Mouse (Mus musculus): ENCODE results near the gene Gpsm3. TPM values are rescaled to one million over a fixed set of nuclear protein-coding genes. Genes with fewer than 3 reads are reported as not detected.

Gpsm3 gene
- polyA plus RNA-seq, 1 experiment, result 9.5 TPM

DNA sequence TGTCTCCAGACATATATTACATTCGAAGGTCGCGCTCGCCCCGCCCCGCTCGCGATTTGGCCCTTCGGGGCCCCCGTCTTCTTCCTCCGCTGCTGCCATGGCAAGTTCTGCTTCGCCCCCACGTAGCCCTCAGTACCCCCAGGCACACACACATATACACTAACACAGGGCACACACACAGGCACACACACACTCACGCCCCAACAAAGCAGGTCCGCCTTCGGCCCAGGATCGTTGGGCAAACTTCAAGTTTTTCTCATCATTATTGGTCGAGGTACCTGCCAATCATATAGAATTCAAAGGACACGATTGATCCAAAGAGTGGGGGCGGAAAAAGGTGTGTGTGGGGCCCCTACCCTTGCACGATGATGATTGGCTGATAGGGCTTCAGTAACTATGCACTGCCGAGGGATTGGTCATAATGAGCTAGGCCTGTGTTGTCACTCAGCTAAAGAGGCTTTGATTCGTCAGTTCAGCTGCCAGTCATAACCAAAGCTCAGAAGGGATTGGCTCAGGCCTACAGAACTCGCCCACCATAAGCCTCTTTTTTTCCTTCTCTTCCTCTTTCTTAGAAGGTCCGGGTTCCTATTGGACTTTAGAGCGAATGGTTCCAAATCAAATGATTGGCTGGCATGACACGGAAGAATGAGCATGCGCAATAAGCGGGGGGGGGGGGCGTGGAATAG lies 13.9 kb downstream of the Gpsm3 start, which contains the start of gene Rnf5:
Gene Rnf5, minus strand, starts transcription at position 316 of the 686 bp plus-strand sequence.
- peak; percentile 77 for DNase-seq (ENCODE audit: low spot score)

DNA sequence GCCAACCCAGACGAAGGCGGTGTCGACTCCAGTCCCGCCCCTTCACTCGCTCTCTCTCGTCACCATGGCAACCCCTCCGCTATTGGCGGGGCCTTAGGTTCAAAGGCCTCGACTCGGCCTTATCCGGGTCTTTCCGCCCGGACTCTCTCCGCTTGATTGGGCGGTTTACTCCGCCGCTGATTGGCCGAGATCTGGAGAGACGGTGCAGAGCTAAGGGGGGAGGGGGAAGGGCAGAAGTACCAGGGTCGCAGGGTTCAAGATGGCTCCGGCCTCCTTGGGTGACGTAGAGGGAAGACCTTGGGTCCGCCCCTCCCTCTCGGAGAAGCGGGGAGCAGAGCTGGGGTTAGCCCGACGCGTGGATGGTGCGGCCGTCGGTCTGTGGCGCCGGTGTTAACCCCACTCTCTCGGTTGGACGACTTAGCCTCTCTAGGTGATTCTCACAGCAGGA lies 14.5 kb downstream of the Gpsm3 start, which contains the start of gene Agpat1:
Gene Agpat1, plus strand, starts transcription at position 202 of the 448 bp plus-strand sequence.
- DNase-seq (ENCODE audit: low spot score), result peak; percentile 82

DNA sequence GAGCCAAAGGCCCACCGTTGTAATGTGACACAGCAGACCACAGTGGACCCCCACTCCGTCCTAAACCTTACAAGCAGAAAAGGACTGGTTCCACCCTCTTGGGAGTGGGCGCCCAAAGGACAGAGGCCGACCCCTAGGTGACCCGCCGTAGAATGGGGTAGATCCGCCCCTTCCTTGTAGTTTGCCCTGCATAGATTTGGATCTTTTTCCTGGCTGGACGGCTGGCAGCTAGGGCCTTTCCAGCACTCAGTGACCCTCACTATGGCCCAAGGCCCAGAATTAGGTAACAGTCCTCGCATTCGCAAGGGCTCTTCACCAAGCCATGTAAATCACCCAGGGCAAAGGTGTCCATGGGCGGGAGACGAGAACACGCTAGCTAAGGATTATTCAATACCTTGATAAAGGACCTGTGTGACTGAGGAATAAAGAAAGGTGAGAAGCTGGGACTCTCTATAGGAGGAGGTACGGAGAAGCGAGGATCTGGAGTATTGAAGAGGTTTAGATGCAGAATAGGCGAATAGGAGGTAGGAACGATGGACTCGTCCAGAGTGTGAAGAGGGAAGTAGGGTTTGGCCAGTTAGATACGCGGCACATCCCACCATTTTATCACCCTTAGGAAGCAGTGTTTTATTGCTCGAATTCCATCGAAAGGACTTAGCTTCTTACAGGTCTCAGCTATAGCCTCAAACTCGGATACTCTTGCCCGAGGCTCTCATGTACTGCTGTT lies 15.1 kb downstream of the Gpsm3 start:
- no peak for DNase-seq (ENCODE audit: low spot score)

DNA sequence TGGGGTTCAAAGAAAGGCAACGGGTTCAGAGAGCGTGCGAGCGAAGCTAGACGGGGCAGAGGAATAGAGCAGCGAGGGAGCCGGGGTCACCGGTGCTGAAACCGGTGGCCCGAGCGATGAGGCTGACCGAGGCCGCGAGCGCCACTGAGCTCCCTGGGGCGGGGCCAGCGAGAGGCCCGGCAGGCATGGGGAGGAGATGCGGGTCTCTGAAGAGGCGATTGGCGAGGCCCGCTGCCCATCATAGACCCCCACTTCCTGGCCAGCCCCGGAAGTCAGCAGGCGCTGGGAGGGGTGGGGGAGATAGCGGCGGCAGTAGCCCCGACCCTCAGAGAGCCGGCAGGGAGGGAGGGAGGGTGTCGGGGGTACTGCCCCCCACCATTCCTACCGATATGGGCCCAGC lies 16.0 kb downstream of the Gpsm3 start:
- DNase-seq (ENCODE audit: low spot score), result peak; percentile 94

DNA sequence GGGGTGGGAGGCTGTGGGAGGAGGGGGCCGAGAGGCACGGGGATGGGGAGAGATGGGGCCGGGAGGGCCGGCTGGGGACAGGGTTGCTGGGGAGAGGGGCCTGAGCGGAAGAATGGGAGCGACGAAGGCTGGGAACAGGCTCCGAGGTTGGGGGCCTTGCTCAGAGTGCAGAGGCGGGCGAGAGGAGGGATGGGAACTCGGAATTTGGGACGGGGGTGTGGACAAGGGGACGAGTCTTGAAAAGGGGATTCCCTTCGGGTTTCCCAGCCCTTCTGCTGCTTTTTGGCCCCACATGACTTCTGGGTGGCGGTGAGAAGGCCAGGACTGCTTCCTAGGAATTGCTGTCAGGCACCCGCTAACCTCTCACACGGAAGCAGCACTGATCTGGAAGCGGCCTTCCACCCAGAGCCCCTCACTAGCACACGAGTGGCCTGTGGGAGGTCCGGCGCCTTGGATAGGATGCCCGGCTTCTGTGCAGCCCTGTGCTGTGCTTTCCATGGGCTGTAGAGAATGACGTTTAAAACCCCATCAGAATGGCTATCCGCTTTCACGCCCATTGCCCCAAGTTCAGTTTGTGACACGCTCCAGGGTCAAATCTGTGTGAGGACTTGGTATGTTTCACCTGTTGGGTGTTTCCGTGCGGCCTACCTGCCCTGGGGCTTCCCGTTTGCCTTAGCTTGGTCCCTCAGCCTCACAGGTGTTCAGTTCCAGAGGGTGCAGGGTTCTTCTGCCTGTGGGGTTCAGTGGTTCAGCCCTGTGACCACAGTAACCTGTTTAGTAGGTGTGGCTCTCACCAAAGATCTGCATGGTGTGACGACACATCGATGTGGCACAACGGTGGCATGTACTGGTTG lies 16.8 kb downstream of the Gpsm3 start:
- no peak for DNase-seq (ENCODE audit: low spot score)

DNA sequence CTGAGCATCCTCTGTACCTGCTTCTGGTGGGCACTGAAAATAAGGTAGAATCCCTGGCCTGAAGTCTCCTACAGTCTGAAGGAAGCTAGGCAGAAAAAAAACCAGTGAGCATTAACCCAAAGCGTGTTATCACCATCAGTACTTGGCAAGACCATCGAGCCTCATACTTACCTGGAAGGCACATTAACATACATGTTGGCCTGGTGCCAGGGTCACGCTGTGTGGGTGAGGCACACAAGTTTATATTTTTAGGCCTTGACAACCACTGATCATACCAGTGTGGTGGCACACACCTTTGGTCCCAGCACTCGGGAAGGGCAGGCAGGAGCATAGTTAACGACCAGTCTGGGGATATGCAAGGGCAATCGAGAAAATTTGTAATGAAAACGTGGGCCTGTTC lies 18.4 kb downstream of the Gpsm3 start:
- DNase-seq (ENCODE audit: low spot score), result no peak

DNA sequence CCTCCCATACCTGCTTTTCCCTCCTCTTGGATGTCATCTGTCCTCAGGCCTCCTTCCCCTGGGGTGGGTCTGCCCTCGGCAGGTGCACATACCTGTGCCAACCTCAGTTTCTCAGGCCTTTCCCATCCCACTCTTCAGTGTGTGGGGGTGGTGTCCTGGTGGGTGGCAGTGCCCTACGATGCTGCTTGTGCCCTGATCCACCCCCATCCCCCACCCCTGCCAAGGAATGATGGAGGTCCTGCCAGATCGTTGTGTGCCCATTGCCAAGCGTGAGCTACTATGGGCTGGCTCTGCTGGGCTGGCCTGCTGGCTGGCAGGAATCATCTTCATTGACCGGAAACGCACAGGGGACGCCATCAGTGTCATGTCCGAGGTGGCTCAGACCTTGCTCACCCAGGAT lies 21.4 kb downstream of the Gpsm3 start:
- DNase-seq (ENCODE audit: low spot score), result no peak

DNA sequence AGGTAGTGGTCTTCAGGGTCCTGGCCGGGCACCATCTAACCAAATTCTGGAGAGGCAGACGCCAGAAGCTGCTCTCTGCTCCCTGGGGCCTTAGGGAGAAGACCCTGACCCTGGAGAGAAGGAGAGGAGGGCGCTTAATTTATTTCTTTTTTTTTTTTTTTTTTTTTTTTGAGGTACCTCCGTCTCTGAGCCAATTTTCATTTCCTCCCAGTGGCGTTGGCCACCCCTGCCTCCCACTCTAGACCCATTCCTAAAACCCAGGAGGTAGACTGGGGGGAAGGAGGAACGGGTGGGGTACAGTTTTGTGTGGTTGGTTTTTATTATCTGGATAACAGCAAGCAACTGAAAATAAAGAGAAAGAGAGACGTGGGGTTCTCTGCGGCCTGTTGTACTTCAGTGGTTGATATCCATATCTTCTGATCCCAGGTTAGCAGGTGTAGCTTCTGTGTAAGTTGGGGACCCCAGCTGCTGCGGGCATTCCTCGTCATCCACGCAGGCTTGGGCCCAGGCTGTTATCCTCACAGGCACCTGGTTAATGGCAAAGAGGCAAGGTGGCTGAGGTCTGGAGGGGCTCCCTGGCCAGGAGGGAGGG lies 23.5 kb downstream of the Gpsm3 start:
- no peak for DNase-seq (ENCODE audit: low spot score)

DNA sequence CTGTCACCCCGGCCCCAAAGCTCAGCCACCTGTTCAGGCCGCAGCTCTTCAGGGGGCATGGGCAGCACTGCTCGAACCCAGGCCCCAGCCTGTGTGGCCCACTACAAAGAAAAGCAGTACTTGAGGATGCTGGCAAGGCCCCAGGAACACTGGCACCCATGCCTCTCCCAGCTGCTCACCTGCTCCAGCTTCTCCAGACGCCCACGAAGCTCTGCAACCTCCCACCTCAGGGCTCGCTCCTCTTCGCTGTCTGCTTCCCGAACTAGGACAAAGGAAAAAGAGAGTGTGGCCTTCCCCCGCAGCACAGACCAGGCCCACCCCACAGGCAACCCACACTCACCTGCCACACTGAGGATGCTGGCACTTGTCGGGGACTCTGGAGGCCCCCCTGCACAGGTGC lies 24.2 kb downstream of the Gpsm3 start:
- no peak for DNase-seq (ENCODE audit: low spot score)

DNA sequence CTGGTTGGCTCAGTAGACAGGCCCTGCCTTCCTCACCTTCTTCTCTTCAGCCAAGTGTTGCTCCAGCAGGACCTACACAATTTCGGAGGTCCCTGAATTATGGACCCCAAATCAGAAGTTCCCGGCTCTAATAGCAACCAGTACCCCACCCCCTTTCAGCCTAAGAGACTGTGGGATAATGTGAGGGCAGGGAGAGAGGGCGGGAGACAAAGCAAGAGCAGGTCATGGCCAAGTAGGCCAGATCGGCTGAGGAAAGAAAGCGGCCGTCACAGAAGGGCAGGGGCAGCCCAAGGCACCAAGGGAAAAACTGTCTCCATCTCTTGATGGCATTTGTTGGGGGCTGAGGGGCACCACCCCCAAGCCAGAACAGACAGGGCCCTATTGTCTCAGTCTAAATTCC lies 26.3 kb downstream of the Gpsm3 start, which contains the start of gene Egfl8:
Gene Egfl8, minus strand, starts transcription at position 101 of the 400 bp plus-strand sequence.
- no peak for DNase-seq (ENCODE audit: low spot score)

DNA sequence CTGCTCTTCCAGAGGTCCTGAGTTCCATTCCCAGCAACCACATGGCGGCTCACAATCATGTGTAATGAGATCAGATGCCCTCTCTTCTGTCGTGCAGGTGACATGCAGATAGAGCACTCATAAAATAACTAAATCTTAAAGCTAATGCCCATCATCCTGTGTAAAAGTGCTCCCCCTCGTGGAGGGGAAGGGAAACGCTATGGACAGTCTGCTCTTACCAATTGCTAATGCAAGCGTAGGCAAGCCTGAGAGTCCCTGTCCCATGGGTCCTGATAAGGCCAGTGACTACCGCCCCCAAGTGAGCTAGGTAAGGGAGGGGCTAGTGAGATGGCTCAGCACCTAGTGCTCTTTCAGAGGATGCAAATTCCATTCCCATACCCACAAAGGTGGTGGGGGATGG lies 29.4 kb downstream of the Gpsm3 start:
- peak; percentile 38 for DNase-seq (ENCODE audit: low spot score)

DNA sequence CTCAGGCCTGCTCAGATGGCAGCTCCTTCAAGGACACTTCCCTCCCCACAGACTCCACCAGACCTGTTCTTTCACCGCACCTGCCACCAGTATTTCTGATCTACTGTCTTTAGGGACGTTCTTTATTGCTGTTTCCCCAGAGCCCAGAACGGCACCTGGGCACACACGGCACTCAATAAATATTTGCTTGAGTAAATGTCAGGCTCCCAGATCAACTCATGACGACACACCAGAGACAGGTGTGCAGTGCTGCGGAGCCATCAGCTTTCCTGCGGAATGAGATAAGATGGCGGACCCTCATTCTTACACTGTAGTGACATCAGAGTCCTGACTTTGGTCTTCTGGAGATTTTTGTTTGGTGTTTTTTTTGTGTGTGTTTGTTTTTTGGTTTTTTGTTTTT lies 31.4 kb downstream of the Gpsm3 start:
- no peak for DNase-seq (ENCODE audit: low spot score)

DNA sequence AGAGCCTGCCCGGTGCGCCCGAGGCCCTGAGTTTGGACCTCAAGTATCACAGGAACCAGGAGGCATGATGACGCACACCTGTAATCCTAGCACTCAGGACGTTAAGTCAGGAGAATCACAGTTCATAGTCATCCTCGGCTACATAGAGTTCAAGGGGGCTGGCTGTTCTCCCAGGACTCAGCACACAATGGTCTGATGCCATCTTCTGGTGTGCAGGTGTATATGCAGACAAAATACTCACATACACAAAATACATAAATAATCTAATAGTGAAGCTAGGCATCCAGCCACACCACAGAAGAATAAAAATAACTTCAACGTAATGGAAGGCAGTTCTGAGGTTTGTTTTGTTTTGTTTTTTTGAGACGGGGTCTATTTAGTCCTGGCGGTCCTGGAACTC lies 33.6 kb downstream of the Gpsm3 start:
- DNase-seq (ENCODE audit: low spot score), result no peak

DNA sequence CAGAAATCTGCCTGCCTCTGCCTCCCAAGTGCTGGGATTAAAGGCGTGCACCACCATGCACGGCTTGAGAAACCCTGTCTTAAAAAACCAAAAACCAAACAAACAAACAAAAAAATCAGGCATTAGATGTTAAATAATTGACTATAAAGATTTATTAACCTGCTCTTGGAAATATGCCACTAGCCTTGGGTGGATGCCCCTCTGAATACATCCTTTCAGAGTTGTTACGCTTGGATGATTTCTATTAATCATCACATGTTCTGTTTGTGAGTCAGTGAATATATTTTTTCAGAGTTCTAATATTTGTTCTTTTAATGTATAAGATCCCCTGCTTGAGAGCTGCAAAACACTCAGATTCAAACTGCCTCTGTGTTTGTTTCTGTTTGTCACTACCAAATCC lies 35.4 kb downstream of the Gpsm3 start:
- no peak for DNase-seq (ENCODE audit: low spot score)

DNA sequence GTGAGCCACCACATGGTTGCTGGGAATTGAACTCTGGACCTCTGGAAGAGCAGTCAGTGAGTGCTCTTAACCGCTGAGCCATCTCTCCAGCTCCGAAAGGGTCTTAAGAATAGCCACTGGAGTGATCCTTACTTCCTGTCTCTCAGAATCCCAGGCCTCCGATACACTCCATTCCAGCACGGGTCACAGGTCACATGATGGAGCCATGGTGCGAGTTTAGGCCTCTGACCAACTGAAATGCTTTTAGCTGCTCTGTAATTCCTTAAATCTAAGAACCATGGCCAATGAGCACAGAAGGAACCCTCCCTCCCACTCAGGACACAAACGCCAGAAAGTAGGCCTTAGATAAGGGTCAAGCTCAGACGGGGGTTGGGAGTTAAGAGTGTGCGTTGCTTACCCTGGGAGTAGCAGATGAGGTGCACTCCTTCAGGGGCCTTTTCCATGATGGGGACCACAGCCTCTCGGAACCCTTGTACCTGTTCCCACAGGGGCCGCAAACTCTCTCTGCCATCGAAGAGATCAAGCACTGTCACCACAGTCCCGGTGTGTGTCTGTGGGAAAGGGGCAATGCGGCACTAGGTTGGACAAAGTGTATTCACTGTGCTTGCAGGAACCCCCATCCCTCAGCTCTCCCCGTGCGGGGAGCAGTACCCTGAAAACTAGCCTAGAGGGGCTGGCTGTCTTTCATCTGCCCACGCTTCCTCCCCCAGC lies 36.6 kb downstream of the Gpsm3 start:
- peak; percentile 22 for DNase-seq (ENCODE audit: low spot score)

DNA sequence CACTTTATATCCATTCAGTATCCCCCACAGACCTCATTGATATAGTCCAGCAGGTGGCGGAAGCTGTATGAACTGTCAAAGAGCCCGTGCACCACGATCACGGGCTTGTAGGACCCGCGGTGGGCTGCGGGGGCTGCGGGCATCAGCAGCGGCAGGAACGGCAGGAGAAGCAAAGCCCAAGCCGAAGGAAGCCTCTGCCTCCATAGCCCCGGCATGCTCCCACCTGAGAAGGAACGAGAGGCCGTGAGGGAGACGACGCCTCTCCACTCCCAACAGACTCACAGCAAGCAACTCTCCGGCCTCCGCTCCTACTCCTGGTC lies 37.1 kb downstream of the Gpsm3 start:
- no peak for DNase-seq (ENCODE audit: low spot score)

DNA sequence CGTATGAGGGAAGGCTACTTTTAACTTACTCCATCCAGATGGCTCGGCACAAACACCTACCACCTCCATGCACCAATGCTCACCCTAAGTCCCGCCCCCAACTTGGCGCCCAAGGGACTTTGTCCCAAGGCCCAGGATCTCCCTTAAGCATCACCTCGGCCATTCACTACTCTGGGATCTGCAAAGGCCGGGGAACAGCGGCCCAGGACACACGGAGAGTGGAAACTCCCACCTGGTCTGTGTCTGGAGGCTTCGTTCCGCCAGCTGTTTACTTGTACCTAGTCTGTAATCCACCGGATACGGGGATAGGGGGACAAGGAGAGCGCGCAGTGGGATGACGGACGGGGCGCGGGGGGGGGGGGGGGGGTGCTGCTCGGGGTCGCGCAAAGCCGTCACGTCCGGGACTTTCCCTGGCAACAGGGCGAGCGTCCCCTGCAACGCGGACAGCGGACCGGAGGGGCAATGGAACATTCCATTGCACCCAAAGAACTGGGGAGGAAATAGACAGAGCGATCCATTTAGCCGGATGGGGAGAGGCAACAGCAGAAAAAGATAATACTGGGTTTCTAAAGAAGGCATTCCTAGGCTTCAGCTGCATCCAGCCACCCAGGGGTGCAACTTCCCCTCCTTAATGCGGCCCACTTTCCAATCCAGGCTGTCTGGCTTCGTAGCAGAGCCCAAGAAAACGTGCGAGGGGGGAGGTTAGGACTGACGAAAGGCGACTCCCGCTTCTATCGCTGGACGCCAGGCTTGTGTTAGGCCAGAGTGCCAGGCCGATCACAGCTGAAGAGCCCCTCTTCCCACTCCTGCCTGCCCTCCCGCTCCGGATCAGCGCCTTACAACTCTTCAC lies 37.7 kb downstream of the Gpsm3 start:
- peak; percentile 69 for DNase-seq (ENCODE audit: low spot score)

DNA sequence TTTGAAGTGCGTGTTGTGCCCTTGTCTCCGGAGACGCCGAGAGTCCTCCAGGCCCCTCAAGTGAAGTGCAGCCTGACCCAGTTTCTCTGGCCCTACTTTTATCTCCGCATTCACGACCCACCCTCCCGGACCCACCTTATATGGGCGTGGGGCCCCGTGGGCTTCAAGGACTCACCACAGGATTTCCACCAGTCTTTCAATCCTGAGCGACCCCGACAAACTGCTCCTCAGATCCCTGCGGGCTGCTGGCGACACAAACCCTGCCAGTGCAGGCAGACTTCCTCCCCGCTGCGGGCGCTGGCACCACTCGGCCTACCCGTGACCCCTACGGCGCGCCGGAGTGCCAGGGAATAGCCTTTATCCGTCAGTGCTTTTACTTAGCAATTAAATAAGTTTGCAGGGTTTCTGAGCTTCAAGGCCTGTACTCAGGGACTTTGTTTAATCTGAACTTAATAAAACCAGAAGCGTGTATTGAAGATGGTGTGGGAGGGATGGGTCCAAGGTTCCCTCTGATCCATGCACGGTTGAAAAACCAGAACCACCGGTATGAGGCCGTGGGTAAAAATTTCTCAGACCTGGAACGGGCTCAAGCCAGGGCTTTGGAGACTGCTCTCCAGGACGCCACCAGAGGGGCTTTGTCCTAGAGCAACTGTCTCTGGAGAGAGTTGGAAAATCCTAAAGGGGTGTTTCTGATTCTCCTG lies 38.5 kb downstream of the Gpsm3 start, which contains the start of gene Ppt2:
Gene Ppt2, minus strand, starts transcription at position 568 of the 701 bp plus-strand sequence.
- DNase-seq (ENCODE audit: low spot score), result peak; percentile 64

DNA sequence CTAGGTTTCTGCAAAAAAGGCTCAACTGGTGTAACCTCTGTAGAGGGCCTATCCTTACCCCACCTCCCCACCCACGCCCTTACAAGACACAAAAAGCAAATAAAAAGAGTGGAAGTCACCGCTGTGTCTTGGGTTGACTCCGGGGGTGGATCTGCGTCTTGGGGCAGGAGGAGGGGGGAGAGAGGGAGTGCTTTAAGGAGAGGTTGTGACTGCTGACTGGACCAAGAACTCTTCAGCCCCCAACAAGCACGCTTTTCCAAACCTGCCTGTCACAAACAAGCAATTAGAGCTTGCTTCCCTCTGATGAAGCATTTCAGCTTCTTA lies 39.0 kb downstream of the Gpsm3 start:
- no peak for DNase-seq (ENCODE audit: low spot score)

DNA sequence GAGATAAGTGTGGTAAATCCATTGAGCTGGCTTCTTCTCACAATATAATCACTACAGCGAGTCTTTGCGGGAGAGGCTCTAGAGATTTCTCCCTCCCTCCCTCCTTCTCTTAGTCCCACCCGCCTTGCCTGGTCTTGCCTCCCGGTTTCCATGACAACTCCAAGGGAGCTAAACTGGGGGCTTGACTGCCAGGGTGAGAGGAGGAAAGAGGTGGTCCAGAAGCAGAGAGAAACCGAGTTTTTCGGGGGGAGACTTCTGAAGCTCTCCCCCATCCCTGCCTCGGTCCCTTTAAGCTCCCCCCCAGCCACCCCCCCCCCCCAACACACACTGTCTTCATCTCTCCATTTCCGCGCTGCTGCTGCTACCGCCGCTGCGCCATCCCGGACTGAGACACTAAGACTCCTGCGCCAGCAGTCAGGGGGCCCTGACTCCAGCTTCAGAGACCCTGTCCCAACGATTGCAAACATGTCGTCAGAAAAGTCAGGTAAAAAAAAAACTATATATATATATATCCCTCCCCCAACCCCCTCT lies 39.7 kb downstream of the Gpsm3 start, which contains the start of gene Prrt1:
Gene Prrt1, plus strand, starts transcription at position 313 of the 531 bp plus-strand sequence.
- DNase-seq (ENCODE audit: low spot score), result no peak

Data from urinary bladder, adult 2 months (tissue).